Mouse (Mus musculus): ENCODE results near the gene Zfp712.

Gene Zfp712

DNA sequence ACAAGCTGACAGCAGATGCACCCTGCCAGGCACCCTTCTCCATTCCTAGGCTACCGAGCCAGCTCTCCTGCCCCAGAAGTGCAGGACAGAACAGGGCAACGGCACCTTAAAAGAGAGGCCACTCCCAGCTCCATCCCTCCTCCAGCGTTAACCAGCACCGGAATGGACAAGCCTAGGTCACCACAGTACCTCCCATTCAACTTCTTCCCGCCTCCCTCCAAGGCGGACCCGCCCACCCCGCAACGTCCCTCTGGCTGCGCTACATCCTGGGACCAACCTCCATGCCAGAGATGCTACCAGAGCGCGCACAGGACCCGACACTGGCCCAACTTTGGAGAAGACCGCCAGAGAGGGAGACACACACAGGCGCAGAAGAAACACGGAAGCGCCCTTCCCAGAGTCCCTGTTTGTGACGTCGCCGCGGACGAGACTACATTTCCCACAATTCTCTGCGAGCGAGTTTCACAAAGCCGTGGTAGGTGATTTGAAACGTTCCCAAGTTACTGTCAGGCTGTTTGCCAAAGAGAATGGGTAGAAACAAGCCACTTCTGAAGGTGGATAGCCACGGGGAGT lies at the start of gene Zfp712:
TSS of gene Zfp712 (minus strand) at position 385 of the 573 bp plus-strand sequence.
- under 1% methylated on average over 27 of the region's 27 CpGs for WGBS

DNA sequence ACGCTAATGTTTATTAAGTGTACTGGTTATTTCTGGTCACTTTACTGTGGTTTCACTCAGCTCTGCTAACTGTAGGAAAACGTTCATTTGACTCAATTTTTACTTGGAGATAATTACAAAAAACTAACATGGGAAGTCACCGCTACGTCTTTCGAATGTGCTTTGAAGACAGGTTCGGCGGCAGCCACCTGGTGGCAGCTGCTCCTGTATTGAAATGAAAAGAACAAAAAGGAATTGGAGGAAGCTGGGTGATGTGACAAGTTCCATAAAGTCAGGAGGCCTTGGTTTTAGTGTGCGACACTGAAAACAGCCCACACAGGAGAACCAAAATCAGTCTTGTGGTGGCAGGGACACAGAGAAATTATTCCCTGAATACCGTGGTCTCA lies 47.8 kb upstream of the Zfp712 start:
- 2% methylated on average over 9 of the region's 9 CpGs for WGBS

GRCm38 (mm10) chr13:67108194-67108820 lies 47.3 kb upstream of the Zfp712 start, which contains the start of gene Gm28557:
Gene Gm28557 (minus strand): TSS chr13:67108604.
- under 1% methylated on average over 17 of the region's 17 CpGs for WGBS

DNA sequence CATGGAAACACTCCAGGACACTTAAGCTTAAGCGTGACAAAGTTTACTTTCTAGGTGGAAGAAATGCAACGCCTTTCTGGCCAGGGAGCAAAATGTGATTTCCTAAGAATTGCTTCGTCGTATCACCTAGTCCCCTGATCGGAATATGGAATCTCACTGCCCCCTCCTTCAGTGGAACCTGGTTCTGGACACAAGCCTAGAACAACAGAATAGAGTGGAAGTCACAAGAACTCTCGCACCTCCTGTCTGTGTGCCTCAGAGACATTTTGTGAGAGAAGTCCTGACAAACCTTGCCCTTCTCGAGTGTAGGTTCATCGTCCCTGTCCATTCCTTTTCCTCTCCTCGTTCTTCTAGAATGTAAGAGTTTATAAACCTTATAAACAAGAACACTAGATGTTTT lies 46.7 kb upstream of the Zfp712 start:
- WGBS: 52% methylated on average over 9 of the region's 9 CpGs

DNA sequence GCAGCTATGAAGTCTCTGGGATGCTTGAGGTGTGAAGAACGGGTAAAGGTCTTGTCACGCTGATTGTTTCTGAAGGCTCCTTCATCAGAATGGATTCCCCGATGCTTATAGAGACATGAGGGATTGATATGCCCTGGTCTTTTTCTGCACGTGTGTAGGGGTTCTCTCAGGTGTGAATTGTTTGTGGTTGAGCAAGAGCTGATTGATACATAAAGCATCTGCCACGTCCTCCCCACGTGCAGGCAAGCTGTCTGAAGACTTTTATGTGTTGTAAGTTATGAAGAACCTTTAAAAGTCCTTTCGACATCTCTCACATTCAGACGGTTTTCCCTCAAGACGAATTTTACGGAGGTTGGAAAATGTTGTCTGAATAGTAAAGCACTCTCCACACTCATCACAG lies 36.9 kb upstream of the Zfp712 start, which contains the start of gene Zfp708:
TSS of gene Zfp708 (minus strand) at position 101 of the 400 bp plus-strand sequence.
- 93% methylated on average over 10 of the region's 10 CpGs for WGBS

DNA sequence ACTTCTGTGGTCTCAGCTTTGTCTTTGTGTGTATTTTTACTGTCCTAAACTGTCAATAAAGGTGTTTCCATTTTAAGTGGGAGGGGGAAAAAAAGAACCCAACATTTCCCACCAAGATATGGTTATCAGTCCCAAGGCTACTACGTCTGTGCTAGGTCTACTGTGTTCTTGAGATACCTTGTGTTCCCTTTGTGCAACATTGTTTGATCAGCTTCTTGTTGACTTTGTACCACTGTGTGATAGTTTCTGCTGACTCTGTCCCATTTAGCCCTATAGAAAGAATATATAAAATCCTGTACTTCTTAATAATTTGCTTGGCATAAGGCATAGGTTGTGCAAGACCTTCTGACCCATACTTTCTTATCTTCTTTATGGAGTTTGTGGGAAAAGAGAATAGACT lies 29.2 kb upstream of the Zfp712 start:
- WGBS: 85% methylated on average over 1 of the region's 1 CpGs

DNA sequence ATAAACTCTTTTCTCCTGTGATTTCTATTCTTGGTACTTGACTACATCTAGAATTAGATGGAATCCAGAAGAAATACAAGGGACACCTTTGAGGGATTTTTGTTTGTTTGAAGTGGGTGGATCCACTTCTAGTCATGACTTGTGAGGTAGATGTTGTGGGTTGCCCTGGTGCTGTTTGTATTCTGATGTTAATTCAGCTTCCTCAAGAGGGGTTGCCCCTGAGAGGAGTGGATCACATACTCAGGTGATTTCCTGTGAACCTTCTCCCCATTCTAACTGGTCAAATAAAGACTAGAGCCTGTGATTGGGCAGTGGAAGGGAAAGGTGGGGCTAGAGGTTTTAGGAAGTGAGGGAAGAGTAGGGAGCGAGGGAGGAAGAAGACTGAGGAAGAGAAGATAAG lies 21.0 kb upstream of the Zfp712 start:
- 81% methylated on average over 1 of the region's 1 CpGs for WGBS

- under 1% methylated on average over 24 of the region's 24 CpGs for WGBS
Observed at GRCm38 (mm10) chr13:67081142-67081713, 20.3 kb upstream of the Zfp712 start.

GRCm38 (mm10) chr13:67077244-67077643 lies 16.3 kb upstream of the Zfp712 start:
- 99% methylated on average over 2 of the region's 2 CpGs for WGBS

- WGBS: 95% methylated on average over 2 of the region's 2 CpGs
Observed at GRCm38 (mm10) chr13:67072786-67073185, 11.8 kb upstream of the Zfp712 start.

DNA sequence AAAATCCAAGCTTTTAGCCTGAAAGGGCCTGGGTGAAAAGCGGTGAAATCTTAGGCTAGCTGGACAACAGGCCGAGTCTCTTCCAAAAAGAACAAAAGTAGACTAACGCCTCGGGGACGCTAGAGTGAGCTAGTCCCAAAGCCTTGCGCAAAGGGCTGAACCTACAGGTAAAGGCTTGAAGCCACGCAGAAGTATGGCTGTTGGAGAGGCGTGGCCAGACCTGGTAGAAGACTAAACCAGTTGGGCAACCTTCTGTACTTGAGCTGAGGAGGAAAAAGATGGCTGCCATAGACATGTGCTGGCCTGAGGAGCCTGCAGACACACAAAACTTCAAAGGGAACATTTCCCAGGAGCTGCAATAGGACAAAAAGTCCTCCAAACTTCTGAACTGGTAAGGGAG lies 4.4 kb upstream of the Zfp712 start:
- 90% methylated on average over 8 of the region's 8 CpGs for whole genome bisulfite sequencing

- WGBS: 67% methylated on average over 7 of the region's 7 CpGs
Observed at GRCm38 (mm10) chr13:67062427-67062826, 1.5 kb upstream of the Zfp712 start.

- 4% methylated on average over 12 of the region's 12 CpGs for WGBS
Observed at GRCm38 (mm10) chr13:67060161-67060785, 697 bp downstream of the Zfp712 start.

Data from cerebral cortex, adult 2 months (tissue).